Mouse (Mus musculus): Measurements from ENCODE around the gene Prkd2.

DNA sequence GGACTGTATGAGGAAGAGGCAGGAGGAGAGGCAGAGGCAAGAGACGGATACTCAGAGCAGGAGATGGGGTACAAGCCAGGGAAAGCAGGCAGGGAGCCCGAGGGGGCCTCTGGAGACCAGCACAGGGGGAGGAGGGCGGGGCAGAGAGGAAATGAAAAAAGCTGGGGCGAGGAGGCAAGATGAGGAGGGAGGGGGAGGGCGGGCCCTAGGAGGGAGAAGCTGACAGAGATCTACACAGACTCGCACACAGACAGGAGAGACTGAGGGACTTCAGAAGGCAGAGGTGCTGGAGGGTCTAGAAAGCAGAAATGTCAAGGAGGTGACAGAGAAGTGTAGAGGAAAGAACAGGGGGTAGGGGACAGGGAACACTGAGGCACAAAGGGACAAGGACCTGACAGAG is 63.6 kb downstream of the Prkd2 start, which contains the start of gene Ptgir:
- TF ChIP-seq CTCF (IDR thresholded peaks at IDR 0.05; ENCODE audit: borderline replicate concordance, control insufficient read depth, extremely low read depth, insufficient read depth, low read length, poor library complexity): no peak
- TF ChIP-seq POLR2A (IDR thresholded peaks at IDR 0.05; ENCODE audit: control insufficient read depth, extremely low read depth, insufficient read depth, low read length, poor library complexity): no peak
